Mouse (Mus musculus) stomach, embryonic 14.5 days (tissue): ENCODE data around the gene Spint4. TPM values are rescaled to one million over a fixed set of nuclear protein-coding genes. Genes with fewer than 3 reads are reported as not detected.

Source experiments
- polyA plus RNA-seq: library from polyadenylated mRNA; unstranded; fragments of >200 nt; fragmentation: Nextera tagmentation; extraction: Ambion mirVana; gene quantifications from 2 replicates; pipeline ENCODE4 v1.2.1, GENCODE M21; 2014

Spint4 gene
- polyA plus RNA-seq, 1 experiment from 2014 or later = not detected

Other genes starting within 250 kb of the Spint4 start
- gene Sys1, start 241.5 kb upstream of the Spint4 start, polyA plus RNA-seq = 65.0 and 67.6 TPM in 2 replicates
- 7.0 and 19.1 TPM in 2 replicates for gene Gm20458, start 237.5 kb upstream of the Spint4 start, polyA plus RNA-seq
- gene Trp53tg5, start 224.8 kb upstream of the Spint4 start, polyA plus RNA-seq = not detected in 2 replicates
- gene Dbndd2, start 212.4 kb upstream of the Spint4 start, polyA plus RNA-seq = 8.8 and 17.9 TPM in 2 replicates
- 83.0 and 86.0 TPM in 2 replicates for gene Pigt, start 201.0 kb upstream of the Spint4 start, polyA plus RNA-seq
- gene Wfdc2, start 136.1 kb upstream of the Spint4 start, polyA plus RNA-seq = 241 and 274 TPM in 2 replicates
- gene Spint3, start 125.0 kb upstream of the Spint4 start, polyA plus RNA-seq = not detected in 2 replicates
- 2.1 and 2.3 TPM in 2 replicates for gene Wfdc6a, start 113.1 kb upstream of the Spint4 start, polyA plus RNA-seq
- not detected in 2 replicates for gene Eppin, start 104.9 kb upstream of the Spint4 start, polyA plus RNA-seq
- gene Wfdc6b, start 85.0 kb upstream of the Spint4 start, polyA plus RNA-seq = not detected in 2 replicates
- gene Wfdc8, start 84.9 kb upstream of the Spint4 start, polyA plus RNA-seq = not detected in 2 replicates
- not detected in 2 replicates for gene Wfdc16, start 59.7 kb upstream of the Spint4 start, polyA plus RNA-seq
- 0.64 and 1.3 TPM in 2 replicates for gene Wfdc10, start 42.5 kb upstream of the Spint4 start, polyA plus RNA-seq
- gene Wfdc9, start 41.9 kb upstream of the Spint4 start, polyA plus RNA-seq = not detected in 2 replicates
- not detected in 2 replicates for gene Wfdc11, start 24.4 kb upstream of the Spint4 start, polyA plus RNA-seq
- gene Wfdc13, start 13.4 kb upstream of the Spint4 start, polyA plus RNA-seq = 2.4 and 2.5 TPM in 2 replicates
- gene Spint5, start 16.8 kb downstream of the Spint4 start, polyA plus RNA-seq = not detected in 2 replicates
- 0.78 and 0.95 TPM in 2 replicates for gene Wfdc3, start 47.4 kb downstream of the Spint4 start, polyA plus RNA-seq
- gene Dnttip1, start 47.5 kb downstream of the Spint4 start, polyA plus RNA-seq = 64.0 and 69.8 TPM in 2 replicates
- gene Ube2c, start 71.4 kb downstream of the Spint4 start, polyA plus RNA-seq = 396 and 433 TPM in 2 replicates
- gene Tnnc2, start 81.5 kb downstream of the Spint4 start, polyA plus RNA-seq = 1.1 and 2.1 TPM in 2 replicates
- 24.4 and 29.5 TPM in 2 replicates for gene Snx21, start 87.3 kb downstream of the Spint4 start, polyA plus RNA-seq
- 18.8 and 19.2 TPM in 2 replicates for gene Acot8, start 106.4 kb downstream of the Spint4 start, polyA plus RNA-seq
- 9.0 and 9.2 TPM in 2 replicates for gene Zswim3, start 106.6 kb downstream of the Spint4 start, polyA plus RNA-seq
- 16.0 and 17.6 TPM in 2 replicates for gene Zswim1, start 124.2 kb downstream of the Spint4 start, polyA plus RNA-seq
- gene Spata25, start 130.0 kb downstream of the Spint4 start, polyA plus RNA-seq = not detected in 2 replicates
- 130 and 134 TPM in 2 replicates for gene Ctsa, start 134.4 kb downstream of the Spint4 start, polyA plus RNA-seq
- gene Neurl2, start 135.0 kb downstream of the Spint4 start, polyA plus RNA-seq = 6.3 and 8.3 TPM in 2 replicates
- 50.6 and 53.2 TPM in 2 replicates for gene Pltp, start 159.2 kb downstream of the Spint4 start, polyA plus RNA-seq
- 70.6 and 87.3 TPM in 2 replicates for gene Pcif1, start 180.8 kb downstream of the Spint4 start, polyA plus RNA-seq
- 11.8 and 12.7 TPM in 2 replicates for gene Zfp335, start 213.3 kb downstream of the Spint4 start, polyA plus RNA-seq
- gene Mmp9, start 242.3 kb downstream of the Spint4 start, polyA plus RNA-seq = 1.2 and 1.8 TPM in 2 replicates